Mouse (Mus musculus): ENCODE data around the gene Ptcd2.
"Not testable (repeated sequence)": the region's sequence is repeated elsewhere in the genome, so short reads cannot be mapped to it uniquely, and the experiment has no call there.

Ptcd2 gene

DNA sequence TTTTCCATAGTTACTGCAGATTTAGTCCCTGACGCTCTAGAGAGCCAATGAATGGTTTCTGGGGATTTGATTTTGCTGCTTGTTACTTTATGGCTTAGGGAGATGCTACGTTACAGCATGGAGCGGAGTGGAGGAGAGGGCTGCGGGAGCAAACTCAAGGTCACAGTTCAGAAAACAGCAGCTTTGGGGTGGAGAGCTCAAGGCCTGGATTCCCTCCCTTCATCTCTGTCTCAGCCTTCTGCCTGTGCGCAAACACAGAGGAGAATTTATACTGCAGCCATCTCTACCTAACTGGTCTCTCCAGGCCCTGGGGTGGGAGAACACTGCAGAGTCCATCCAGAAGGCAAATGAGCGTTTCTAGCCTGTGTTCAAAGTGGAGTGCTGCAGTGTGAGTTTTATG is 10.6 kb upstream of the Ptcd2 start:
- DNase-seq: no peak

DNA sequence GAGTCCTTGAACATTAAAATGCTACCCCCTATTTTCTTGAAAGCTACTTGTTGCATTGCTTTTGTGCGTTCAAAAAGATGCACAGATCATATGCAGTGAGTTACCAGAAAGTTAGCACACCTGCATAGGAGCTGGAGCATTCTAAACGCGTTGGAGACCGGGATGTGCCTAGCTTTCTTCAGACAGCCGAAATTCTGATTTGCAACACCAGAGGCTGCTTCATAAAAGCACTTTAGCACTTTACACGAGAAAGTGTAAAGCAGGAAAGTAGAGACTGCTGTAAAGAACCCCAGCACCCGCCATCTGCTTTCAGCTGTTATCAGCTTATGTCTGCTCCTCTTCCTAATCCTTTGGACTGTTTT is 9.0 kb upstream of the Ptcd2 start:
- DNase-seq: no peak

DNA sequence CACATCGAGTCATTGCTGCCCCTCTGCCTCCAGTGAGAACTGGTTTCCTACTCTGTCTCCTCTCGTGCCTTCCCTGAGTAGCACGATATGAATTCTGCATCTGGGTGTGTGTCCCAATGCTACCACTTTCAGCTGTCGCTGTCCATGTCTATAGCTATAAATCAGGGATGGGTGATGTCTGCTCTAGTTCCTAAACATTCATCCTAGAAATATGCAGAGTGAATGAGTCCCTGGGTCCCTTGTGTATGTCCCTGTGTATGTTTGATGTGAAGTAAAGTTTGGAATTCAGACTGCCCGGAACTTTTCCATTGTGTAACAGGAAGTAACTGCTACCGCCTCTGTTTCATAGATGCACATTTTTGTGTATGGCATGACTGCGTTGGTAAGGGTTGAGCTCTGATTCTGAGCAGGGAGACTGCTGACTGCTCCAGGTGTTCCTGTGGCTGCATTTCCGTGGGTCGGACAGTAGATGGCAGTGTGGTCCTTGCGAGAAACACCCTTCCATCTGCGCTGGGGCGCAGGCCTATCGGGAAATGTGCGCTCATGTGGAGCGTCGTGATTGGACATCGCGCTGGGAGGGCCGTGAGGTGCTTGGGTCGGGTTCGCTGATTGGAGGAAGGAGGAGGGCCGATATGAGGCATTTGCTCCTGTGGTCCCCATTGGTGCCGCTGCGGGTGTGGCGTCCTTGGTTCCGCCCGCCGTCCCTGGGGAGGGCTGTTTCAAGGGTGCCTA is 8.4 kb upstream of the Ptcd2 start:
- peak; percentile 97 for DNase-seq

DNA sequence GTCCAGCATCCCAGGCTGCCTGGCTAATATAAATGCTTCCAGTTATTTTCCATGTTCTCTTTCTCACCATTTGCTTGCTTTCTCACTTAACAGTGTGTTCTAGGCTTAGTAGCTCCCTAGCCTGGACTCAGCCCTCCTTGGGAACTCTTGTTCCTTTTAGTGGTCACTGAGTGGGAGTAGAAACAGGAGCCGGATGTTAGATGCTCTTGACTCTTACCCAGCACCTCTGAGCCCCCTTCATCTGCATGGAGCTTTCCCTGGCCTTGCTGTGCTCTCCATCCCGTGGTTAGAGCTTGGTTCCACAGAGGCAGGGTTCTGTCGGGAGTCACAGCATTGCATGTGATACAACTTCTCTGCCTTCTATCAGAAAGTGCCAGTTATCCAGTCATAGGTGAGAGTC is 7.1 kb upstream of the Ptcd2 start:
- no peak for DNase-seq

DNA sequence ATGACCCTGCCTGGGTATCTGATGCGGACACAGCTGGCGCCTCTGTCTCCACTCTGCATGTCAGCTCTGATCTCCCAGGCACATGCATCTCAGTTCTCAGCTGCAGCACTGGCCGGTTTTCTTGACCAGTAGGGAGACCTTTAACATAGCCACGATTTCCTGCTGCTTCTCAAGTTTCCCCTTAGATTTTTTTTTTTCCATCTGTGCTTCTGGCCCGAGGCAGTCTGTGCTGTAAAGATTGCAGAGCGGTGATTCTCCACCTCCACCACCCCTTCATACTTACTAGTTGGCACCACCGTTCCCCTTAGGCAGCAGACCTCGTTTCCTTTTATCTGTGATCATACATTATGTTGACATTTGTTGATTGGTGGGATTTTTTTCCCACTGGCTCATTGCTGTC is 6.7 kb upstream of the Ptcd2 start:
- no peak for DNase-seq

DNA sequence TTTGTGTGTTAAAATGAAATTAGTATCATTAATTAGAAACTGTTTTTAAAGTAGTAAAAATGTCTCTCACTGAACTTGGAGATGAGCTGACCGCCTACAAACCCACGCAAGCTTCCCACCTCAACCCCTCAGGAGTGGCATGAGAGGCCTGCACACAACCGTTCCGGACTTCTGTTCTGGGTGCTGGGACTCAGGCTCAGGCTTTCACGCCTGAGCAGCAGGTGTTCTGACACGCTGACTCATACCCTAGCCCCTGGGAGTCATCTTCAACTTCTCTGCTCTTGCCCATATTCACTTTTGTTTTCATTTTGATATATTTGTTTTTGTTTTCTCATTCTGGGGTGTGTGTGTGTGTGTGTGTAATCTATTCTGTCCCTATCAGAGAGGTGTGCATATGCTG is 5.5 kb upstream of the Ptcd2 start:
- DNase-seq: no peak

DNA sequence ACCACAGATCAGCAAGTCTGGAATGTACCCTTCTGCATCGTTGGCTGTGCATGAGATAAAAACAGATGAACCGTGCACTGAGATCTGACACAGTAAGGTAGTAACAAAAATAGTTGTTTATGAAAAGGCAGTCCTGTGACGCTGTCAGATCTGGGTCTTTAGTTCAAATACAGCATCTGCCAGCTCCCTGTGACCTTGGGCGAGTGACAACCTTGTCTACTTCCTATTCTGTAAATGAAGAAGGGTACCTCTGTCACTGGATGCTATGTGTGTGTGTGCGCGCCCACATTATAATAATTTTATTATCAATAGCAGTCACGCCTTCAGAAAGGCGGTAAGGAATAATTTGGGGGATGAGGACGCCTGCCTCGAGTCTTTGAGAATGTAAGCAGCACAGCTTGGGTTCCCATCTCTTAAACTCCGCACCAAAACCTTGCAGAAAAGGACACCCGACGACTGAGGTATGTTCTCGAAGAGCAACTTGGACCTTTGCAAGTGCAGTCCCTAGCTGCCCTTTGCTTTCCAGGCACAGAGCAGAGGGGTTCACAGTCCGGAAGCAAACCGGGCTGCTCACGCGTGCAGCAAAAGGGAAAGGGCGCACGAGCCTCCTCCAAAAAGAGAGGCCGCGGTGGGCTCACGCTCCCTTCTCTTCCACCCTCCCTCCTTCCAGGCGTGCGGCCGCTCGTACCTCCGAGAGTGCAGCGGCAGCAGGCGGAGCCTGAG is 468 bp downstream of the Ptcd2 start:
- DNase-seq: no peak

DNA sequence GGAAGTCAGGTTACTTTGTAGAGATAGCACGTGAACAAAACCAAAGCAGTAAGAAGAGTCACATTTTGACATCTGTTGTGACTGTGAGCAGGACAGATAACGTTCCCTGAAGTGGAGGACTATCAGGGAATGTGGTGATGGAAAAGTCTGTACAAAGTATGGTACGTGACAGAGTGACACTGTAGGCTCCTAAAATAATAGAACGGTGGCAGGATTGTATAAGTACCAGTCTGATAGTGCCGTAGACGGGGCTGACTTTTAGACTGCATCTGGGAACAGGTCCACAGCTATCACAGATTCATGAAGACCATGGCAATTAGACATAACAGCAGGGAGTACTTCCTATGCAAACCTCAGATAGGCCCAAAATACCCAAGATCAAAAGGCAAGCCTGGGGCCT is 3.0 kb downstream of the Ptcd2 start:
- no peak for DNase-seq

DNA sequence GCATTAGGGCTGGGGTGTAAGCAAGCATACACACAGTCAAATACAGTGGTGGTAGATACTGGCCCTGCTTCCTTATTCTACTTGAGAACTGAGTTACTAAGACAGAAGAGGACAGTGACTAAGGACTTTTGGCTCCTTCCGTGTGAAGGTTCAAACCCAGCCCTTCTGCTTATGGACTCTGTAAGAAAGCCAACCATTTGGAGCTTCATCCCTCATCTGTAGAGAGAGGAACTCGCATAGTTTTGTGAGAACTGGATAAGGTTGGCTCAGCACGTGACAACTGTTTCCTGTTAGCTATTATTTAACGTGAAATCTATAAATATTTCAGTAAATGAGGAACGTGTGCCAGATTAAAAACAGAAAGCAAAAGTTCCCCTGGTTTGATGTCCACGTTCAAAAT is 7.0 kb downstream of the Ptcd2 start:
- DNase-seq: no peak

DNA sequence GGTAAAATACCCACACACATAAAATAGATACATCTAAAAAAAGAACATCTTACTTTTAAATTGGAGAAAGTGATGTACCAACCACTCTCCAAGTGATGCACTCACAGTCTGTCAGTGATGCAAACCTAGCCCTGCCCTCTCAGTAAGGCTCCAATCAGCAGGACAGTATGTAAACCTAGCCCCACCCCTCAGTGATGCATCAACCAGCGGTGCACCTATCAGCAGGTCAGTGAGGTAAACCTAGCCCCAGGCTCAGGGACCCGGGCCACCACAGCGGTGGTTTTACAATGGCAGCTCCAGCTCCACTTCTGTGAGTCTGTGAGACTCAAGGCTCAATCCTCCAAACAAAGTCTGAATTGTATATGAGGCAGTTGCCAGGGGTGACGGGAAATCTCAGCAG is 13.2 kb downstream of the Ptcd2 start:
- no peak for DNase-seq

DNA sequence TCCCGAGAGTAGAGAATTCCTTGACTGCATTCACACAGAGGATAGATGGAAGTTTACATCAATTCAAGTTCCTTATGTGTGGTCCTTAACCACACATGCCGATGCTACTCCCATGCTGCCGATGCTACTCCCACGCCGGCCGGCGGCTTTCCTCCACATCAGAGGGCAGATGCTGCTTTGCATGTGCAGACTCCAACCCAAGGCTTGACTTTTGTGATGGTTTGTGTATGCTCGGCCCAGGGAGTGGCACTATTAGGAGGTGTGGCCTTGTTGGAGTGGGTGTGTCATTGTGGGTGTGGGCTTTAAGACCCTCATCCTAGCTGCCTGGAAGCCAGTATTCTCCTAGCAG is 20.2 kb downstream of the Ptcd2 start:
- not testable (repeated sequence) for DNase-seq

DNA sequence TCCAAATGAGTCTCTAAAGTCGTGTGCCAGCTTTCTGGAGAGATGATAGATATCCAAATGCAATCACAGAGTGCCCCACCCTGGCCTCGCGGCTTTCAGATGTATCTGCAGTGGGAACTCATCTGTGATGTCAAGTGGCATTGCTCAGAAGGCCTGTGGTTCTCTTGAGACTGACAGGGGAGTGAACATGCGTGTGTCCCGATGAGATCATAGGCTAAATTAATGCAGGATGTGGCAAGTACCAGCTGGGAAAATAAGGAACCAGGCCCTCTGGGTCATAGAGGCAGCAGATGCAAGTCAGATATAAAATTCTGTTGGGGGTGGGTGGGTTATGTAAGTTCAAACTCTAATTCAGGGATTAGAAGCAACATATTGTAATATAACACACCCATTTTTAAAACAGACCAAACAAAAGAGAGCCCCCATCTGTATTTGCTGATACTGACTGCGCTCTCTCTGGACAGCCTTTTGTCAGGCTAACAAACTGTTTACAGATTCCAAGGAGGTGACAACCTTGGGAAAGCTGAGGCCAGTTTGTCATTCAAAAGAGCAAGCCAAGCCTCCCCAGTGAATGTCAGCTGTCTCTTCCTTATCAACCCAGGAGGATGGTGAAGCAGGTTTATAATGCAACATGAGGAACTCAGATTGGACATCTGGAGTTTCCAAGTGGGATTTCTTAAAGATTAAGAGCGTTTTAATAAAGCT is 20.7 kb downstream of the Ptcd2 start:
- no peak for DNase-seq

DNA sequence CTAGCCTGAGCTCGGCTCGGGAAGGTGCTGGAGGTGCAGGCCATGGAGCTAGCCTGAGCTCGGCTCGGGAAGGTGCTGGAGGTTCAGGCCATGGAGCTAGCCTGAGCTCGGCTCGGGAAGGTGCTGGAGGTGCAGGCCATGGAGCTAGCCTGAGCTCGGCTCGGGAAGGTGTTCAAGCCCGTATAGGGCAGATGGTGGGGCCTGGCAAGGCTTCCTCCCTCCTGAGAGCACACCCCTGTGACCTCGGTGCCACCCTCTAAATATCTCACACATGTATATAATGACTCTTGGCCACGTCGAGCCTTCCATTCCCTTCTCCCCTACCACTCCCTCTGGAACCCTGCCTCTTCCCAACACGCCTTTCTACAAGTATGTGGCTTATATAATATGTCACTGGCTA is 21.6 kb downstream of the Ptcd2 start:
- not testable (repeated sequence) for DNase-seq

DNA sequence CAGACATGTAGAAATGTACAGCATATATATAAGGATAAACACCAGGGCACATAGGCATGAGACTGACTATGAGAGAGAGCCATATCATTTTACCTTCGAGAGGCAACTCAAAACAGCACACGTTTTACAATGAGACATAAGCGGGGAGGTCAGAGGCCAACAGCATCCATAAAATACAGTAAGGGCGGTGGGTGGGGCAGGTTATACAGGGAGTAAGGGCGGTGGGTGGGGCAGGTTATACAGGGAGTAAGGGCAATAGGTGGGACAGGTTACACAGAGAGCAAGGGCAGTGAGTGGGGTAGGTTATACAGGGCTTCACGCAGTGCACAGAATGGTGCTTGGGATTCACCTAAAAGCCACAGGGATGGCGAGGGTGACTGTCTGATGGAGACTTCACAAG is 24.1 kb downstream of the Ptcd2 start:
- DNase-seq: no peak

DNA sequence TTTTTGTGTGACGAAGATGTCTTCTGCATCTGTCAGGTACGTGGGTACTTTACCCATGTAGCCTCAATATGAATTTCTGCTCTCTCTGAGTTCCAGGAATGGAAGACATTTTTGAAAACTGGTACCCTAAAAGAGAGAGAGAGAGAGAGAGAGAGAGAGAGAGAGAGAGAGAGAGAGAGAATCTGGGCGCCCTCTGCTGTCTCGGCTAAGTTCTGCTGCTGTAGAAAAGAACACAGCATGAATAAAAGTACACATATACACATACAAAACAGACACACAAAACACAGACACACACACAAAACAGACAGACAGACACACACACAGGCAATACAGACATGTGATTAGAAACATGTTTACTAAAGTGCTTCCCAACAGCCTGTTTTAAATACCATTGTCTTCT is 27.4 kb downstream of the Ptcd2 start:
- DNase-seq: peak; percentile 34

DNA sequence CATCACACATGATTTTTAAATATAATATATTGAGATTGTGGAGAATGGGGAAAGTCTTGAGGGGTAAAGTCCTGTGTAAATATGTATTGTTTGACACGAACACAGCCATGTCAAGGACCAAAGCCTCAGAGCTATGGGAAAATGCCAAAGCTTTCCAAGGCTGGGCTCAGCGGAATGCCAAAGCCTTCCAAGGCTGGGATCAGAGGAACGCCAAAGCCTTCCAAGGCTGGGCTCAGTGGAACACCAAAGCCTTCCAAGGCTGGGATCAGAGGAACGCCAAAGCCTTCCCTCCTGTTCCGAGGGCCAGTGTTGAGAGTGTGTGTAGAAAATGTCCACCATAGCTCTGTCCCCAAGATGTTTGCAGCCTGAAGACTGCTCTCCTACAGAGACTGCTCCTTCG is 28.1 kb downstream of the Ptcd2 start:
- DNase-seq: no peak

DNA sequence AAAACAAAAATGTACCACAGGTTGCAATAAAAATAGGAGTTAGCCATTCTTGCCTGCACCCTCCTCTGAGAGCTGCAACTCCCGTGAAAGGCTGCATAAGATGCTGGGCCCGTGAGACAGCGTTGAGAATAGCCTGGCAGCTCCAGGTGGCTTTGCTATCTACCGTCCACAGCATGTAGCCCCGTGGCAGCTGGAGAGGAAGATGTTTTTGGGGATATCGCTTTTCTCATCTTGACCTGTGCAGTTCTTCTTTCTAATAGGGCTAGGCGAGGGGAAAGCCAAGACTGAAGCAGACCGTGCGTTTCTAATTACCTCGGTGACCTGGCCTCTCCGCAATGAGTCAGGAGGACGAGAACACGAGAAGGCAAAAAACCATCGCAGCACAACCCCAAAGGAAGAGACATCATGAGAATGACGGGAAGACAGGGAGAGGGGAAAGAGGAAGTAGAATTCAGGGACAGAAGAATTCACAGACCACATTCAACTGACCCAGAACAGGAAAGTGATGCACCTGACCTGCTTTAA is 29.8 kb downstream of the Ptcd2 start:
- no peak for DNase-seq

DNA sequence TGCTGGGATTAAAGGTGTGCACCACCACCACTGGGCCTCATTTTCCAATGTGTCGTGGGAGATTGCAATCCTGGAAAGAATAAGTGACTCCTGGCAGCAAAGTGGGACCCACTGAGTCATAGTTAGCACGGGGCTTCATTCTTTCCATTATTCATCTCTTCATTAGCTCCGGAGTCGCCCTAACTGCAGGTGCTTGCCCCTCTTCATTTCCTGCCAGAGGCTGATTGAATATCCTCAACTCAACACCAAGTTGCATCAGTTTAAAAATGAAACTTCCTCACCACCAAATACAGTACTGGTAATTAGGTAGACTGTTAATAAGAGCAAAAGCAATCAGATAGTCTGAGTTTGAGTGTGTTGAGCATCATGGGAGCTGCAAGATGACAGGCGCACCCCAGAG is 30.4 kb downstream of the Ptcd2 start:
- DNase-seq: no peak

DNA sequence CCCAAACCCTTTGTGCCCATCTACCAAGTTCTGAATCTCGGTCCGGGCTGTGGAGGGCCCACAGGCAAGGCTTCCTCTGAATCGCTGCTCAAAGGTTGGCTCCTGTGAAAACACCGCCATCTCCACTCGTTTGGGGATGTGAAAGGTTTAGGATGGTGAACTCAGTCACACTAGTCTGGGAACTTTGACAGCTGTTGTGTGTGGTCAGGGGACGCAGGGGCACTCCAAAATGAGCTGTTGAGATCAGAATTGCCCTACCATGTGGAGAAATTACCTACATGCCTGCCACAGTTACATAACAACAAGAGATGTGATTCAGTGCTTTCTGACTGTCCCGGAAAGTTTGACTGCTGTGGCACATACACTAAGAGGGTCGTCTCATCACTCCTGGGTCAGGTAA is 36.1 kb downstream of the Ptcd2 start:
- no peak for DNase-seq

DNA sequence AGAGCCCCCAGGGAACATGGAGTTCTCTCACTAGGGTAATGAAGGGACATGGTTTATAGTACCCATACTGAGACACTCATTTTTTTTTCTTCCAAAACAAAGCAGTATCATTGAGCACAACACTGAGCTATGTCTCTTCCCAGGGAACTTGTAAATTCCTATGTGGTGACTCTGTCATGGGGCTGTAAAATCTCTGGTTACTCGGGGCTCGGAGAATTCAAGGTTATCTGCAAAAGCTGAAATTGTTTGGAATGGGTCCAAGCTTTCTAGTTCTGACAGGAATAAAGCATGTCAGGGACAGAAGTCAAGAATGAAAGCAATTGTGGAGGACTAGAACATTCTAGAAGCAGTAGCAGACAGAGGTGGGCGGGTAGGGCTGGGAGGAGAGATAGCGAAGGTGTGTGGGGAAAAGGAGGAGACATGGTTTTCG is 36.6 kb downstream of the Ptcd2 start:
- no peak for DNase-seq

DNA sequence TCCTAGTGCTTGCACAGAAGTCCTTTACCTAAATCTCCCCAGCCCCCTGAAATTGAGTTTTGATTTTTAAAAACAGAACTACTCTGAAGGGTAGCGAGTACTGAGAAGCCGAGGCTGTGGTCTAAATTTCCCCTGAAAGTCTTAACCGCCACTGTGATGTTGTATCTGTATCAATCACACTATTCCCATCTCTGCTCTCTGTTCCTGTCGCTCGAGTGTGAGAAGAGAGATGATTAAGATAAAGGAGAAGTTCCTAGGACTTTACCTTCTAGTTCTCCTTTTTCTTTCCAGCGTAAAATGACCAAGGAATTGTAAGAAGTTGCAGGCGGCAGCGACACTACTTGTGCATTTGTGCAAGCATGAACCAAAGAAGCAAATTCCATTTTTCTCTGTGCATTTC is 38.3 kb downstream of the Ptcd2 start:
- DNase-seq: no peak

DNA sequence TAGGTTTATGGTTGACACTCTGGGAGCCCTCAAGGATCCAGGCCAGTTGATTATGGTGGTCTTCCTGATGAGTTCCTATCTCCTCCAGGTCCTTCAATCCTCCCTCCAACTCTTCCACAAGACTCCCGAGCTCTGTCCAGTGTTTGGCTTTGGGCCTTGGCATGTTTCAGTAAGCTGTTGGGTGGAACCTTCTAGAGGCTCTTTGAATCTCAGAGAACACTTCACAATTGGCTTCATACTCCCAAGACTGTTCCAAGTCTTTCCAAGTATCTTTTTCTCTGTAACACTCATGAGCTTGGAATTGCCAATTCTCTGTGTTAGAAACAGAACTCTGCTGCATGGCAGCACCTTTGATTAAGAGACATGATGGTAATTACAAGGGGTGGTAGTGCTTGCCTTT is 39.3 kb downstream of the Ptcd2 start:
- DNase-seq: no peak

DNA sequence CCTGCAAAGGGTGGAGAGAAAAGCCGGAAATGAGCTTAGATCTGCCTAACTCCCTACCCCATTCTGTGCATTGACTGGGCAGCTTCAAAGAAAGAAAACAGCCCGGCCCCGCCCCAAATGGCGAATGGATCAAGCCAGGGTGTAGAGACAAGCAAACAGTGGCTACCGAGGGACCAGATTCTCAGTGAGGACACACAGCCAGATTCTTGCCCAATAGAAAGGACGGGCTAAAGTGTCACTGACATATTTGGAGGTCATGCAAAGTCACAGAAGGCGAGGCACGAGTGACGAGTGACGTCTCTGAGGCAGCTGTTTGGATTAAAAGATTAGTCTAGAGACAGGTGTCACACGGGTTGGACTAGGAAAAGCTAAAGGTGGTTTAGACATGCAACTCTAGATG is 40.1 kb downstream of the Ptcd2 start:
- DNase-seq: no peak

DNA sequence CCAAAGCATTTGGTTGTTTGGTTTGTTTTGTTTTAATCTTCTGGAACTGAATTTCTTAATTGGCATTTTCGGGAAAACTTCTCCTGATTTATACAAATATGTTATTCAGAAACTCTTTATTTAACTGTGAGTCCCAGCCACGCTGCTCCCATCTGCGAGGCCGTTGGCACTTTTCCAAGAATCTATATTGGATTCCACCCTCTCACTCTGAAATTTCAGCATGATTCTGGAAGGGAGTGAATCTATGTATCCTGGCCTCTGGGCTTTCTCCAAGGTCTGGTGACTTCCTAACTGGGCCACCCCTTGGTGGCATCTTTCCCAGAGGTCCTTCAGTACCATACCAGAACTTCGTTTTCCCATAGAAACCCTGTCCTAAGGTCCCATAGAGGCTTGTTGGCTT is 40.7 kb downstream of the Ptcd2 start:
- no peak for DNase-seq

All from cerebellum, adult 9-10 months (tissue).